Mouse (Mus musculus): ENCODE data around the gene Paf1. TPM values are rescaled to one million over a fixed set of nuclear protein-coding genes. Genes with fewer than 3 reads are reported as not detected.

The Paf1 gene
- polyA plus RNA-seq, 1 experiment, result 81.5 TPM

GRCm38 (mm10) chr7:28375176-28375921 is 17.4 kb upstream of the Paf1 start:
- peak; percentile 89 for DNase-seq
- under 1% methylated on average over 36 of the region's 36 CpGs for WGBS
- Histone ChIP-seq H3K4me3 (replicated peaks; ENCODE audit: extremely low read depth, low read depth, low read length) (peak overlapping the region; percentile 73), H3K4me1 (ENCODE audit: control insufficient read depth, insufficient read depth, low read length) (peaks cover 10% of the 10 kb centered on the region)
- TF ChIP-seq CTCF (IDR thresholded peaks at IDR 0.05; ENCODE audit: insufficient read depth, low read length) (no peak), POLR2A (IDR thresholded peaks at IDR 0.05; ENCODE audit: borderline replicate concordance, extremely low read depth, low read depth, low read length) (peak; percentile 86; the same call in 1 of the 2 replicates)

GRCm38 (mm10) chr7:28376011-28376771 is 16.6 kb upstream of the Paf1 start:
- TF ChIP-seq POLR2A (IDR thresholded peaks at IDR 0.05; ENCODE audit: borderline replicate concordance, extremely low read depth, low read depth, low read length) (peak; percentile 99), CTCF (IDR thresholded peaks at IDR 0.05; ENCODE audit: insufficient read depth, low read length) (no peak)
- DNase-seq, result peak; percentile 87
- Histone ChIP-seq H3K4me1 (ENCODE audit: control insufficient read depth, insufficient read depth, low read length) (peaks cover 9% of the 10 kb centered on the region), H3K4me3 (replicated peaks; ENCODE audit: extremely low read depth, low read depth, low read length) (peak overlapping the region; percentile 73)
- 3% methylated on average over 30 of the region's 30 CpGs for WGBS

GRCm38 (mm10) chr7:28377190-28378065 is 15.3 kb upstream of the Paf1 start:
- Histone ChIP-seq H3K4me3 (replicated peaks; ENCODE audit: extremely low read depth, low read depth, low read length) (peak overlapping the region; percentile 98), H3K4me1 (ENCODE audit: control insufficient read depth, insufficient read depth, low read length) (peaks cover 12% of the 10 kb centered on the region)
- WGBS, result 11% methylated on average over 18 of the region's 18 CpGs
- TF ChIP-seq POLR2A (IDR thresholded peaks at IDR 0.05; ENCODE audit: borderline replicate concordance, extremely low read depth, low read depth, low read length) (peak; percentile 55), CTCF (IDR thresholded peaks at IDR 0.05; ENCODE audit: insufficient read depth, low read length) (no peak)
- peak; percentile 64 for DNase-seq

- H3K4me1 ChIP-seq (ENCODE audit: control insufficient read depth, insufficient read depth, low read length), result peaks cover 19% of the 10 kb centered on the region
- TF ChIP-seq CTCF (IDR thresholded peaks at IDR 0.05; ENCODE audit: insufficient read depth, low read length) (no peak), POLR2A (IDR thresholded peaks at IDR 0.05; ENCODE audit: borderline replicate concordance, extremely low read depth, low read depth, low read length) (peak; percentile 94)
- peak; percentile 90 for DNase-seq
- WGBS, result 1% methylated on average over 32 of the region's 32 CpGs
- peak overlapping the region; percentile 98 for H3K4me3 ChIP-seq (replicated peaks; ENCODE audit: extremely low read depth, low read depth, low read length)
These were observed 14.6 kb upstream of the Paf1 start for GRCm38 (mm10) chr7:28378066-28378690.

- DNase-seq, result peak; percentile 98
- H3K4me3 ChIP-seq (replicated peaks; ENCODE audit: extremely low read depth, low read depth, low read length), result peak overlapping the region; percentile 98
- under 1% methylated on average over 53 of the region's 53 CpGs for WGBS
- peak; percentile 100 for TF ChIP-seq POLR2A (IDR thresholded peaks at IDR 0.05; ENCODE audit: borderline replicate concordance, extremely low read depth, low read depth, low read length)
- no peak for TF ChIP-seq CTCF (IDR thresholded peaks at IDR 0.05; ENCODE audit: insufficient read depth, low read length)
- peaks cover 23% of the 10 kb centered on the region for H3K4me1 ChIP-seq (ENCODE audit: control insufficient read depth, insufficient read depth, low read length)
These were observed 13.7 kb upstream of the Paf1 start for GRCm38 (mm10) chr7:28378769-28379651.

GRCm38 (mm10) chr7:28380237-28381016 is 12.3 kb upstream of the Paf1 start, which contains the start of gene Zfp36:
TSS of gene Zfp36 (minus strand) at chr7:28380253.
- TF ChIP-seq CTCF (IDR thresholded peaks at IDR 0.05; ENCODE audit: insufficient read depth, low read length) (no peak), POLR2A (IDR thresholded peaks at IDR 0.05; ENCODE audit: borderline replicate concordance, extremely low read depth, low read depth, low read length) (peak; percentile 40; the same call in 1 of the 2 replicates)
- DNase-seq, result no peak
- Histone ChIP-seq H3K4me1 (ENCODE audit: control insufficient read depth, insufficient read depth, low read length) (peaks cover 23% of the 10 kb centered on the region), H3K4me3 (replicated peaks; ENCODE audit: extremely low read depth, low read depth, low read length) (peak within 1 kb of the TSS; percentile 98)
- WGBS, result 24% methylated on average over 17 of the region's 17 CpGs

GRCm38 (mm10) chr7:28381017-28381790 is 11.5 kb upstream of the Paf1 start:
- Histone ChIP-seq H3K4me1 (ENCODE audit: control insufficient read depth, insufficient read depth, low read length) (peaks cover 26% of the 10 kb centered on the region), H3K4me3 (replicated peaks; ENCODE audit: extremely low read depth, low read depth, low read length) (peak overlapping the region; percentile 66)
- peak; percentile 79 for DNase-seq
- under 1% methylated on average over 30 of the region's 30 CpGs for WGBS
- TF ChIP-seq CTCF (IDR thresholded peaks at IDR 0.05; ENCODE audit: insufficient read depth, low read length) (no peak), POLR2A (IDR thresholded peaks at IDR 0.05; ENCODE audit: borderline replicate concordance, extremely low read depth, low read depth, low read length) (peak; percentile 55; the same call in 1 of the 2 replicates)

Measured in lung, adult 2 months (tissue).